Mouse (Mus musculus) frontal cortex, adult (tissue): Measurements from ENCODE around the gene Mpv17.

ENCODE experiments used
- ATAC-seq: cut with Nextera tagmentation; 2 replicates; pipeline ENCODE4 v1.9.2; 2017; ENCODE audit warnings: mild to moderate bottlenecking, moderate library complexity, mixed read lengths; ENCODE audit not compliant: low TSS enrichment

Mpv17 gene

GRCm38 (mm10) chr5:31105814-31106335 is 48.2 kb downstream of the Mpv17 start, which contains the start of gene Dnajc5g:
Dnajc5g (plus strand) TSS chr5:31106285.
- no peak for ATAC-seq

GRCm38 (mm10) chr5:31095711-31096480 is 58.2 kb downstream of the Mpv17 start:
- no peak for ATAC-seq

GRCm38 (mm10) chr5:31094799-31095691 is 59.0 kb downstream of the Mpv17 start:
- peak; percentile 39 for ATAC-seq

- 0 out of 2 replicates have a peak, but pooled peaks have one; percentile 14 for ATAC-seq
Measured at GRCm38 (mm10) chr5:31094100-31094798, 59.8 kb downstream of the Mpv17 start.

DNA sequence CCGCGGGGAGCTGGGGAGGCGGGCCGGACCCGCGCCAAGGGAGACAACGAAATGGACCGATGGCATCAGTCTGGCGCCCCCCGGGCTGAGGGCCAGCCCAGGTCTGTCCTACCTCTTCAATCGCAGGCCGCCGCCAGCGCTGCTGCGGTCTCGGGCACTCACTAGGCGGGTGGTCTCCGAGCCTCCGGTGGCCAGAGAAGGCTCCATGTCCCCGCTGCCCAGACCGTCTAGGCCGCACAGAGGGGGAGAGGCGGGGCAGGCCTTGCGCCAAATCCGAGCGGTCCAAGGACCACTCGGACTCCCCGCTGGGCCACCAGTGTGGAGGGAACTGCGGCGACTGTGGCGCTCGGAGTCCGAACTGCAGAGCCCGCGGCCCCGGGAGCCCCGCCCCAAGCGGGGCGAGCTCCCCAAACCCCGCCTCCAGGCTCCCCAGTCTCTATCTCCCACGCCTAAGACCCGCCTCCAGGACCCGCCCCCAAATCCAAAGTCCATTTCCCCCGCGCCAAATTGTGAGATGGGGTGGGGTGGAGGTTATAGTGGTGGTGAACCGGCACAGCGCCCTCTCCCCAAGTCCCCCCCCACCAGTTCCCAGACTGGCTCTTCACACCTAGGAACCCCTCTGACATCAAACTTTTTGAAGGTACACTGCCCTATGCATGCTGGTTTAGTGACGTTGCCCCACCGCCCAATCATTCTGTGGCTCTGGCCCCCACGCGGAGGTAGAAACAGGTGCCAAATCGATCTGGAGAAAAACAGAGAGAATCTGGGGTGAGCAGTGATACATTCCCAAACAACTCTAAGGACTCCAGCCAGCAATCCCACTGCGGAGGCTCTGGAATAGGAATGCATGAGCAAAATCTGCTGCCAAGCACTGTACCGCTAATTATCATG is 60.7 kb downstream of the Mpv17 start:
- peak; percentile 66; the same call in 1 of the 2 replicates for ATAC-seq

DNA sequence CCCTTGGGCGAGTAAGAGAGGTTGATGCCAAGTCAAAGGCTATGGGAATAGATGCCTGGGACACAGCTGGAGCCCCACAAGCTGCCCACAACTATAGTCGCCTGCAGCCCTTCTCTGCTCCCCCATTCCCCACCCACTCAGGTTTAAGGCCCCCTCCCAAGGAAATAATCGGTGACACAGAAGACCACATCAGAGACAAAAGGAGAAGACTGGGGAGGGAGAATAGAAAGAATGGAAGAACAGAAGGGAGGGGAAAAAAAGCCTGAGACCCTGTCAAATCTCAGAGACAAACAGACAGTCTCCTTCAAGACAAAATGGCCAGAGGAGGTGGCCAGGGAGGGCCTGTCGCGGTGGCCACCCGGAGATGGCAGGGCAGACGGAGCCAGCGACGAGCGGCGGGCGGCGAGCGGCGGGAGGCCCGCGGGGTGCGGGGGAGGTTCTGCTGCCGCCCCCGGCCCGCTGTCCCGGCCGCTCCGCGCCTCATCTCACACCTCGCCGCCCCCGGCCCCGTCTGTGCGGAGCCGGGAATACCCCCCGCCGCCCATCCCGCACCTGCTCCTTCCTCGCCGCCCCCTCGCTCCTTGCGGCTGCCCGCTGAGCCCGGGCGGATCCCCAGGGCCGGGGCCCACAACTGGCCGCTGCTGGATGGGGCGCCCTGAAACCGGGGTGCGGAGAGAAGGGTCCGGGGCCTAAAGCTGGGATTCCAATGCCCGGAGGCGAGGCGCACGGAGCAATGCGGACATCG is 61.6 kb downstream of the Mpv17 start:
- peak; percentile 16; the same call in 1 of the 2 replicates for ATAC-seq
